Comparison of ENCODE assay signal across 8 mouse cellular contexts in the genomic region with DNA sequence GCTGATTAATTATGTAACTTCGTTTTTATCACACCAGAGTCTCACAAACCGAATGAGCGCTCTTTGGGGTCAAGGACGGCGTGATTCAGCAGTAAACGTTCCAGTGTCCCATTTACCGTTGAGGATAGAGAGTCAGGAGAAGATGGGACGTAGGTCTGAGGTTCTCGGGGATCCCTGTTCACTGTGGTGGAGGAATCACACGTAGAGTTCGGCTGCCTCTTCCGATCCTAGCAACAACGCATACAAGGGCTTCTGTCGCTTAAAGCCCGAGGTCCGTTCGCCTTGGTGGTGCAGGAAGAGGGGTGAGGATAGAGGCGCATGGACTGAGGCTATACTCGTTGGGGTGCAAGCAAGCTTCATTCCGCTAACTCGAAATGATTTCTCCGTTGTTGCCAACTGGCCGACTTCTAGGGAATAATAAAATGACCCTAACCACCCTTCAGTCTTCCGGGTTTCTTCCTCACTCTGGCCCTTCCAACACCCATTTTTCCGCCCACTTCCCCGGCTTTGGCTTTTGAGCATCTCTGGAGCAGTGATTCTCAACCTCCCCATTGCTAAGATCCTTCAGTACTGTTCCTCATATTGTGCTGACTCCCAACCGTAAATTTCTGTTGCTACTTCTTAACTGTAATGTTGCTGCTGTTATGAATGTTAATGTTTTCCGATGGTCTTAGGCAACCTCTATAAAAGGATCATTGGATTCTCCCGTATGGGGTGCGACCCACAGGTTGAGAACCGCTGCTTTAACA. TPM values are rescaled to one million over a fixed set of nuclear protein-coding genes. Genes with fewer than 3 reads are reported as not detected.
DNase-seq lines count a peak whose midpoint lies in the region; ATAC-seq and TF ChIP-seq lines count a peak whose summit lies in the region.

No protein-coding gene starts in this region.

- WGBS in hindbrain, postnatal 0 days = under 1% methylated on average over 31 of the region's 31 CpGs
- WGBS in limb, embryonic 13.5 days = 1% methylated on average over 31 of the region's 31 CpGs
- WGBS in midbrain, embryonic 13.5 days = under 1% methylated on average over 31 of the region's 31 CpGs

- H3K9me3 ChIP-seq in hindbrain, postnatal 0 days (ENCODE audit: low read length) = no peaks in the 10 kb centered on the region
- no peaks in the 10 kb centered on the region for H3K9me3 ChIP-seq in limb, embryonic 13.5 days
- H3K9me3 ChIP-seq in midbrain, embryonic 13.5 days = no peaks in the 10 kb centered on the region

- peak overlapping the region; percentile 99 for H3K27ac ChIP-seq in hindbrain, postnatal 0 days
- peak overlapping the region; percentile 73 for H3K27ac ChIP-seq in limb, embryonic 13.5 days
- peak overlapping the region; percentile 83 for H3K27ac ChIP-seq in midbrain, embryonic 13.5 days

- H3K36me3 ChIP-seq in hindbrain, postnatal 0 days (ENCODE audit: insufficient read depth, low read length) = no peaks in the 10 kb centered on the region
- peaks cover 4% of the 10 kb centered on the region; the same call in 1 of the 2 replicates for H3K36me3 ChIP-seq in limb, embryonic 13.5 days
- peaks cover 2% of the 10 kb centered on the region; the same call in 1 of the 2 replicates for H3K36me3 ChIP-seq in midbrain, embryonic 13.5 days

- ATAC-seq in hindbrain, postnatal 0 days = peak; percentile 61
- ATAC-seq in limb, embryonic 13.5 days (ENCODE audit: low FRiP score, low read depth) = peak; percentile 38
- ATAC-seq in midbrain, embryonic 13.5 days = peak; percentile 51

- peak; percentile 94 for DNase-seq in heart, adult 11 months
- no peak for DNase-seq in heart, postnatal 25 days (ENCODE audit: low spot score)
- DNase-seq in cerebellum, adult 9-10 months = peak; percentile 72
- DNase-seq in frontal cortex, postnatal 10 days (ENCODE audit: low spot score in 2 of 2) = peak; percentile 25 to 38
- peak; percentile 49 for DNase-seq in hindbrain, postnatal 0 days (ENCODE audit: low spot score)
- DNase-seq in spleen, postnatal 14 days (ENCODE audit: low spot score in 2 of 2) = peak; percentile 9 to 28

- peaks cover 7% of the 10 kb centered on the region; the same call in 1 of the 2 replicates for H3K4me1 ChIP-seq in hindbrain, postnatal 0 days (ENCODE audit: insufficient read depth, low read length)
- H3K4me1 ChIP-seq in limb, embryonic 13.5 days = peaks cover 25% of the 10 kb centered on the region
- peaks cover 27% of the 10 kb centered on the region for H3K4me1 ChIP-seq in midbrain, embryonic 13.5 days (replicated peaks)

- H3K27me3 ChIP-seq in hindbrain, postnatal 0 days (ENCODE audit: insufficient read depth, low read length) = no peaks in the 10 kb centered on the region
- H3K27me3 ChIP-seq in limb, embryonic 13.5 days = no peaks in the 10 kb centered on the region
- H3K27me3 ChIP-seq in midbrain, embryonic 13.5 days = no peaks in the 10 kb centered on the region

- intact Hi-C loops in heart, postnatal 25 days (cut with DNase I) = no loop called here

- no peak for TF ChIP-seq CTCF in hindbrain, postnatal 0 days (IDR thresholded peaks at IDR 0.05; ENCODE audit: low read depth)

- peak overlapping the region; percentile 97 for H3K4me3 ChIP-seq in hindbrain, postnatal 0 days (ENCODE audit: low read length)
- peak overlapping the region; percentile 99 for H3K4me3 ChIP-seq in limb, embryonic 13.5 days
- H3K4me3 ChIP-seq in midbrain, embryonic 13.5 days (replicated peaks) = peak overlapping the region; percentile 98

- peak overlapping the region; percentile 91 for H3K4me2 ChIP-seq in hindbrain, postnatal 0 days (ENCODE audit: low read depth, low read length)
- H3K4me2 ChIP-seq in limb, embryonic 13.5 days (replicated peaks) = peak overlapping the region; percentile 85
- peak overlapping the region; percentile 94 for H3K4me2 ChIP-seq in midbrain, embryonic 13.5 days (replicated peaks)

- H3K9ac ChIP-seq in hindbrain, postnatal 0 days (replicated peaks; ENCODE audit: low read length) = peak overlapping the region; percentile 92
- peak overlapping the region; percentile 72 for H3K9ac ChIP-seq in limb, embryonic 13.5 days
- peak overlapping the region; percentile 82 for H3K9ac ChIP-seq in midbrain, embryonic 13.5 days (replicated peaks)

RNA-seq across cellular contexts. Expression of gene BC005537, which starts 1.4 kb away (rescaled TPM):
- 100 to 1,000 TPM; 120 to 132 TPM for total RNA-seq in heart, postnatal 25 days (2021)
- total RNA-seq in hindbrain, postnatal 0 days (2014; rRNA removed) = 39.2 and 40.8 TPM in 2 replicates
- 16.4 and 18.1 TPM in 2 replicates for polyA plus RNA-seq in hindbrain, postnatal 0 days (2015; fragmentation: Nextera tagmentation; extraction: Ambion mirVana)
- 16.0 and 16.9 TPM in 2 replicates for polyA plus RNA-seq in limb, embryonic 13.5 days (2015; fragmentation: Nextera tagmentation; extraction: Ambion mirVana)
- 24.0 and 27.3 TPM in 2 replicates for polyA plus RNA-seq in midbrain, embryonic 13.5 days (2015; fragmentation: Nextera tagmentation; extraction: Ambion mirVana)

RNA-seq across cellular contexts. Expression of gene Acot13, which starts 31.2 kb away (rescaled TPM):
- 100 to 1,000 TPM; 422 to 431 TPM for total RNA-seq in heart, postnatal 25 days (2021)
- total RNA-seq in hindbrain, postnatal 0 days (2014; rRNA removed) = 14.7 and 19.3 TPM in 2 replicates
- 69.7 and 74.2 TPM in 2 replicates for polyA plus RNA-seq in hindbrain, postnatal 0 days (2015; fragmentation: Nextera tagmentation; extraction: Ambion mirVana)
- polyA plus RNA-seq in limb, embryonic 13.5 days (2015; fragmentation: Nextera tagmentation; extraction: Ambion mirVana) = 64.2 and 66.8 TPM in 2 replicates
- 45.6 and 46.3 TPM in 2 replicates for polyA plus RNA-seq in midbrain, embryonic 13.5 days (2015; fragmentation: Nextera tagmentation; extraction: Ambion mirVana)

RNA-seq across cellular contexts. Expression of gene Tdp2, which starts 31.4 kb away (rescaled TPM):
- total RNA-seq in heart, postnatal 25 days (2021) = 10 to 100 TPM; 12.9 to 15.5 TPM
- 30.0 and 30.9 TPM in 2 replicates for total RNA-seq in hindbrain, postnatal 0 days (2014; rRNA removed)
- 36.6 and 38.8 TPM in 2 replicates for polyA plus RNA-seq in hindbrain, postnatal 0 days (2015; fragmentation: Nextera tagmentation; extraction: Ambion mirVana)
- 53.8 and 55.2 TPM in 2 replicates for polyA plus RNA-seq in limb, embryonic 13.5 days (2015; fragmentation: Nextera tagmentation; extraction: Ambion mirVana)
- polyA plus RNA-seq in midbrain, embryonic 13.5 days (2015; fragmentation: Nextera tagmentation; extraction: Ambion mirVana) = 42.7 and 45.7 TPM in 2 replicates

RNA-seq across cellular contexts. Expression of gene Gmnn, which starts 38.4 kb away (rescaled TPM):
- total RNA-seq in heart, postnatal 25 days (2021) = 10 to 100 TPM; 38.7 to 42.9 TPM
- 4.7 and 40.9 TPM in 2 replicates for total RNA-seq in hindbrain, postnatal 0 days (2014; rRNA removed)
- polyA plus RNA-seq in hindbrain, postnatal 0 days (2015; fragmentation: Nextera tagmentation; extraction: Ambion mirVana) = 23.4 and 23.6 TPM in 2 replicates
- polyA plus RNA-seq in limb, embryonic 13.5 days (2015; fragmentation: Nextera tagmentation; extraction: Ambion mirVana) = 97.9 and 101 TPM in 2 replicates
- 43.9 and 45.7 TPM in 2 replicates for polyA plus RNA-seq in midbrain, embryonic 13.5 days (2015; fragmentation: Nextera tagmentation; extraction: Ambion mirVana)

RNA-seq across cellular contexts. Expression of gene D130043K22Rik, which starts 44.8 kb away (rescaled TPM):
- total RNA-seq in heart, postnatal 25 days (2021) = not detected
- 11.3 and 13.0 TPM in 2 replicates for total RNA-seq in hindbrain, postnatal 0 days (2014; rRNA removed)
- 6.1 TPM in 2 replicates for polyA plus RNA-seq in hindbrain, postnatal 0 days (2015; fragmentation: Nextera tagmentation; extraction: Ambion mirVana)
- 0.06 and 0.08 TPM in 2 replicates for polyA plus RNA-seq in limb, embryonic 13.5 days (2015; fragmentation: Nextera tagmentation; extraction: Ambion mirVana)
- polyA plus RNA-seq in midbrain, embryonic 13.5 days (2015; fragmentation: Nextera tagmentation; extraction: Ambion mirVana) = 2.6 and 2.7 TPM in 2 replicates
